Mouse (Mus musculus): ENCODE data around the gene Zmym3.

DNA sequence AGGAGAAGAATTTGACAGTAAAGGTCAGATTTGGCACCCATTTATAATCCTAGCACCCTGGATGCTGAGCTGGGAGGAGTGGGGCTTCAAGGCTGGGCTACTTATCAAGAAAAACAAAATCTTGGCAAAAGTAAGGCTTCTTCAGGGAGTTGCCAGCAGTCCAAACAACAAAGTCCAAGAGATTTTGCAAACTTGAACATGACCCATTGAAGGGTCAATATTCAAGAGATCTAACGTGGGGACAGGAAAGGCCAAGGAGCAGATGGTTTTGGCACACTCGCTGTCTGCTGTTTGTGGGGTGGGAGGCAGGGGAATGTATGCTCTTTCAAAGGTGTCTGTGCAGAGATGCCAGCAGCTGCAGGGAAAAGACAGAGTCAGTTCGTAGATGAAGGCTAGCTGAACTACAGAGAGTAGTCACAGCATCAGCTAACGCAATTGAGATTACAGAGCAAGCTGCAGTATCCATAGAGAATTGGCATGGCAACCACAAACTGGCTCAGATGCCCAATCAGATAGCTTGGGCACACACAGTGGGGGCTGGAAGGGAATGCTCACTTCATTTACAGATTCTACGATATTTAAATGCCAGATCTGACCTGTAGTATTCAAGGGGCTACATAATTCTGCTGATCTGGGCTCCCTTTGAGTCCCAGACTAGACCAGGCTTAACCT lies 31.6 kb downstream of the Zmym3 start:
- TF ChIP-seq POLR2A (IDR thresholded peaks at IDR 0.05; ENCODE audit: low read depth, low read length) (no peak), CTCF (IDR thresholded peaks at IDR 0.05; ENCODE audit: extremely low read depth, insufficient read depth, insufficient read length, insufficient replicate concordance) (no peak)
